Mouse (Mus musculus): Measurements from ENCODE around the gene Aff1.

Gene Aff1

GRCm38 (mm10) chr5:103803927-103804590, 111.9 kb downstream of the Aff1 start:
- DNase-seq (ENCODE audit: low spot score) = no peak

- no peak for DNase-seq (ENCODE audit: low spot score)
These were observed 114.8 kb downstream of the Aff1 start for GRCm38 (mm10) chr5:103806851-103807578.

GRCm38 (mm10) chr5:103807637-103808312, 115.6 kb downstream of the Aff1 start:
- DNase-seq (ENCODE audit: low spot score) = no peak

- DNase-seq (ENCODE audit: low spot score) = no peak
These were observed 117.6 kb downstream of the Aff1 start for GRCm38 (mm10) chr5:103809674-103810330.

- no peak for DNase-seq (ENCODE audit: low spot score)
These were observed 121.1 kb downstream of the Aff1 start for GRCm38 (mm10) chr5:103813291-103813690.

- DNase-seq (ENCODE audit: low spot score) = no peak
These were observed 121.9 kb downstream of the Aff1 start for GRCm38 (mm10) chr5:103813997-103814542.

- DNase-seq (ENCODE audit: low spot score) = no peak
These were observed 122.5 kb downstream of the Aff1 start for GRCm38 (mm10) chr5:103814551-103815248.

- no peak for DNase-seq (ENCODE audit: low spot score)
These were observed 123.1 kb downstream of the Aff1 start for GRCm38 (mm10) chr5:103815249-103815617.

GRCm38 (mm10) chr5:103816718-103817117, 124.5 kb downstream of the Aff1 start:
- DNase-seq (ENCODE audit: low spot score) = no peak

- DNase-seq (ENCODE audit: low spot score) = peak; percentile 68
These were observed 125.6 kb downstream of the Aff1 start for GRCm38 (mm10) chr5:103817754-103818153.

- DNase-seq (ENCODE audit: low spot score) = no peak
These were observed 126.4 kb downstream of the Aff1 start for GRCm38 (mm10) chr5:103818602-103819001.

GRCm38 (mm10) chr5:103819674-103820073, 127.5 kb downstream of the Aff1 start:
- DNase-seq (ENCODE audit: low spot score) = no peak

GRCm38 (mm10) chr5:103821062-103821461, 128.9 kb downstream of the Aff1 start:
- DNase-seq (ENCODE audit: low spot score) = no peak

GRCm38 (mm10) chr5:103821500-103822298, 129.5 kb downstream of the Aff1 start:
- no peak for DNase-seq (ENCODE audit: low spot score)

- DNase-seq (ENCODE audit: low spot score) = no peak
These were observed 130.8 kb downstream of the Aff1 start for GRCm38 (mm10) chr5:103822949-103823348.

GRCm38 (mm10) chr5:103828304-103828703, 136.1 kb downstream of the Aff1 start:
- DNase-seq (ENCODE audit: low spot score) = no peak

GRCm38 (mm10) chr5:103828729-103829128, 136.6 kb downstream of the Aff1 start:
- no peak for DNase-seq (ENCODE audit: low spot score)

GRCm38 (mm10) chr5:103829158-103829557, 137.0 kb downstream of the Aff1 start:
- DNase-seq (ENCODE audit: low spot score) = no peak

- no peak for DNase-seq (ENCODE audit: low spot score)
These were observed 138.7 kb downstream of the Aff1 start for GRCm38 (mm10) chr5:103830886-103831285.

GRCm38 (mm10) chr5:103835471-103836147, 143.4 kb downstream of the Aff1 start:
- DNase-seq (ENCODE audit: low spot score) = no peak

Measured in left cerebral cortex, adult 11 months (tissue).